Mouse (Mus musculus) neural tube, embryonic 15.5 days (tissue): ENCODE data around the gene Ncor2. TPM values are rescaled to one million over a fixed set of nuclear protein-coding genes. Genes with fewer than 3 reads are reported as not detected.

Source experiments
- ATAC-seq: fragments of 200-750 bp; cut with Nextera tagmentation; 2 replicates; pipeline ENCODE4 v1.8.0; 2017; ENCODE audit warnings: mild to moderate bottlenecking, moderate TSS enrichment, moderate library complexity; ENCODE audit not compliant: low FRiP score
- H3K27ac ChIP-seq: fragments of 300-500 bp; sonication (generic); replicated peaks from 2 replicates; pipeline ENCODE4 v1.5.1; 2015; ENCODE audit warnings: mild to moderate bottlenecking, inconsistent platforms
- H3K27me3 ChIP-seq: fragments of 300-500 bp; sonication (generic); replicated peaks from 2 replicates; pipeline ENCODE4 v1.6.1; 2015; ENCODE audit warnings: inconsistent platforms
- H3K36me3 ChIP-seq: fragments of 300-500 bp; sonication (generic); 2 replicates; pipeline ENCODE4 v1.6.1; 2015; ENCODE audit warnings: inconsistent platforms
- H3K4me1 ChIP-seq: fragments of 300-500 bp; sonication (generic); 2 replicates; pipeline ENCODE4 v1.6.1; 2015; ENCODE audit warnings: inconsistent platforms
- H3K4me2 ChIP-seq: fragments of 300-500 bp; sonication (generic); 2 replicates; pipeline ENCODE4 v1.6.1; 2015; ENCODE audit warnings: inconsistent platforms, mild to moderate bottlenecking, moderate library complexity
- H3K4me3 ChIP-seq: fragments of 300-500 bp; sonication (generic); replicated peaks from 2 replicates; pipeline ENCODE4 v1.5.1; 2015; ENCODE audit warnings: mild to moderate bottlenecking, inconsistent platforms
- H3K9ac ChIP-seq: fragments of 300-500 bp; sonication (generic); replicated peaks from 2 replicates; pipeline ENCODE4 v1.6.1; 2015; ENCODE audit warnings: mild to moderate bottlenecking, inconsistent platforms
- H3K9me3 ChIP-seq: fragments of 300-500 bp; sonication (generic); replicated peaks from 2 replicates; pipeline ENCODE4 v1.6.1; 2016; ENCODE audit warnings: inconsistent platforms
- WGBS: fragments of 180-500 bp; shearing (Covaris S2); methylation state at CpG from one replicate; pipeline ENCODE4 v1.1.7; 2015; ENCODE audit warnings: mixed read lengths; 5-methylcytosine and 5-hydroxymethylcytosine counted together
- polyA plus RNA-seq: library from polyadenylated mRNA; unstranded; fragments of >200 nt; fragmentation: Nextera tagmentation; extraction: Ambion mirVana; gene quantifications from 2 replicates; pipeline ENCODE4 v1.2.1, GENCODE M21; 2015

Gene Ncor2
- polyA plus RNA-seq, 1 experiment from 2014 or later = 24.2 TPM

DNA sequence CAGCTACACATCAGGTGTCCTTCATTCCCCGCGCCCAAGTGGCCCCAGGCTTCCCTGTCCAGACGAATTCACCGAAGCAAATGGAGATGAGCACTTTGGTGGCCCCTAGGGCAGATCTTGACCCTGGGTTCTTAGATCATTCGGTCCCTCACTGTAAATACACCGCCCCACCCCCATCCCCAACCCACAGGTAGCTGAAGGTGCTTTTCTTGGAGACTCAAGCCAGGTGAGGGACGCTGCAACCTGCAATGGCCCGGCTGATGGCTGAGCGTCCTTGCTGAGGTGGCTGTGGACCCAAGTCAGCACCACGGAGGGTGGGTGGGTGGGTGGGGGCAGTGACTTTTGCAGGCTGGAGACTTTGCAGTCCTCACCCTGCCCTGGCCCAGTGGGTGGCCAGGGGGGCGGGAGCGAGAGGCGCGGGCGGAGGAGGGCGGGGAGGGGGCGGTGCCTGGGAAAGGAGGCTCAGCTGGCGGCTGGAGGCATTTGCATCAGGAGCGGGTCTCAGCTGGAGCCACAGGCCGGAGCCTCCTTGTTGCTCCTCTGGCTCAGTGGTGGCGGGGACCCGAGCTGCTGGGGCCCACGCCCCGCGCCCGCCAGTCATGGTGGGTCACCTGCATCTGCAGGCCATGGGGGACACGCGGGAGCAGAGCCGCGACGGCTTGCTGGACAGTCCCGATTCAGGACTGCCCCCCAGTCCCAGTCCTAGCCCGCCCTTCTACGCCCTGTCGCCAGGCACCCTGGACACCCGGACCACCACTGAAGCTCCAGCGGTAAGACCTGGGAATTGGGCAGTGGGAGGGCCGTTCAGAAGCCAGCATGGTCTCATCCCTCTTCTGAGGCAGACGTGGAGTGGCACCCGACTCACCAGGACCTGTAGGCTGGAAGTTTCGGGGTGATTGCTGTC is 175.8 kb downstream of the Ncor2 start, which contains the start of gene Rflna:
Gene Rflna (plus strand): TSS at position 253 of the 904 bp plus-strand sequence.
- no peaks in the 10 kb centered on the region for H3K9me3 ChIP-seq

DNA sequence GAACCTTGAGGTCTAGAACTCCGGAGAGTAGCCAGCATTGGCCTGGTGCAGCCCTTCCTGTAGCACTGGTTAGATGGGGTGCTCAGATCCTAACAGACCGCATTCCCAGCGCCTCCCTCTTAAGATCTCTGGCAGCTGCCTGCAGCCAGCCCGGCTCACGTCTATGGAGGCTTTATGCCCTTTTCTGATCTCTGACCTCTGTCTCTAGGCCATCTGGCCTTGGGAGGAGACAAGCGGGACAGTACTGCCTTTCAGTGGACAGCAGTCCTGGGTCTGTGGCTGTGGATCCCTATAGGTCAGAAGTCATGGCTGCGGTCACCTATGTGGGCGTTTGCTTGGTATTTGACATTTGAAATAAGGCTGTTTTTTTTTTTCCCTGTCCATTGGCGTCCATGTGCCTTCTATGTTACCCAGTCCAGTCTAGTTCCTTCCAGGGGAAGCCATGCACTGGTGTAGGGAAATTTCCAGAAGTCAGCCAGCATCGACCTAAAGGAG is 178.2 kb downstream of the Ncor2 start:
- H3K36me3 ChIP-seq = no peaks in the 10 kb centered on the region
- no peak for ATAC-seq
- H3K4me3 ChIP-seq = no peak overlapping the region
- H3K4me1 ChIP-seq = peaks cover 19% of the 10 kb centered on the region
- no peaks in the 10 kb centered on the region for H3K9me3 ChIP-seq
- WGBS = 65% methylated on average over 10 of the region's 10 CpGs
- no peak overlapping the region for H3K9ac ChIP-seq
- H3K27ac ChIP-seq = no peak overlapping the region
- peaks cover 11% of the 10 kb centered on the region for H3K27me3 ChIP-seq
- H3K4me2 ChIP-seq = no peak overlapping the region

More for the DNA sequence above, 175.8 kb downstream of the Ncor2 start, which contains the start of gene Rflna:
- Histone ChIP-seq H3K36me3 (no peaks in the 10 kb centered on the region), H3K27me3 (peaks cover 11% of the 10 kb centered on the region), H3K4me3 (peak within 1 kb of the TSS; percentile 40), H3K27ac (no peak within 1 kb of the TSS), H3K4me2 (peak within 1 kb of the TSS; percentile 63), H3K9ac (peak within 1 kb of the TSS; percentile 49), H3K4me1 (peaks cover 33% of the 10 kb centered on the region)
- ATAC-seq = peak; percentile 45; the same call in 1 of the 2 replicates
- WGBS = 2% methylated on average over 40 of the region's 41 CpGs

DNA sequence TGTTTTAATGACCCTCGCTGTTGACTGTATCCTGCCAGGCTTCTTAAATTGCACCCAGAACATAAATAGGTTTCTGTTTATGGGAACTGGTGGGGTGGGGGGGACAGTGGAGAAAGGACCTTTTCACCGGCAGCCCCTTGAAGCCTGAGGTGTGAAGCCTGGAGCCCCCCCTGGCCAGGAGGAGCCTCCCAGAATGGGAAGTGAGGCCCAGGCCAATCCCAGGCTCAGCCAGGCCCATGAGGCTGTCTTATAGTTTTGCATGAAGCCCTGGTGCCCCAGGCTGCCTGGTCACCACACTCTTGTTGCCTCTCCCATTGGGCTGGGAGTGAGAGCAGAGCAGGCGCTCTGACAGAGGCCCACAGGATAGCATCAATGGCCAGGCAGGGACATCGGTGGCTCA is 181.1 kb downstream of the Ncor2 start:
- WGBS = 84% methylated on average over 4 of the region's 4 CpGs
- H3K36me3 ChIP-seq = no peaks in the 10 kb centered on the region
- peaks cover 2% of the 10 kb centered on the region for H3K4me1 ChIP-seq
- H3K27ac ChIP-seq = no peak overlapping the region
- ATAC-seq = no peak
- no peak overlapping the region for H3K4me2 ChIP-seq
- H3K9me3 ChIP-seq = no peaks in the 10 kb centered on the region
- H3K4me3 ChIP-seq = no peak overlapping the region
- H3K27me3 ChIP-seq = no peaks in the 10 kb centered on the region
- H3K9ac ChIP-seq = no peak overlapping the region

DNA sequence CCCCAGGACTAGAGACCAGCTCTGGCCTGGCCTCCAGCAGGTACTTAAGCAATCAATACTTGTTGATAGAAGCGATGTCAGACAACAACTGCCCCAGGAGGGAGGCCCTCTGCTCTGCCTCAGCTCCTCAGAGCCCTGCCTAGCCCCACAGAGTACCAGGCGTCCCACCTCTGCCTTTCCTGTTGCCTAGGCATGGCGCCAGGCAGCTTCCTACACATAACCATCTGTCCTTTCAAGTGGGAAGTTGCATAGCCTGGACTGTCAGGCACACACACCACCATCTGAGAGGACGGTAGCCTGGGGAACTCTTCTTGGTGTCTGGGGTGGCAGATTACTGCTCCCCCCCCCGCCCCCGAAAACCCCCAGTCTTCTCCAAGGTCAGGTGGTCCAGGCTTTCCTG is 182.2 kb downstream of the Ncor2 start:
- H3K9me3 ChIP-seq = no peaks in the 10 kb centered on the region
- WGBS = 74% methylated on average over 6 of the region's 6 CpGs
- H3K9ac ChIP-seq = no peak overlapping the region
- no peak for ATAC-seq
- H3K4me2 ChIP-seq = no peak overlapping the region
- no peaks in the 10 kb centered on the region for H3K36me3 ChIP-seq
- H3K4me3 ChIP-seq = no peak overlapping the region
- no peak overlapping the region for H3K27ac ChIP-seq
- H3K4me1 ChIP-seq = no peaks in the 10 kb centered on the region
- no peaks in the 10 kb centered on the region for H3K27me3 ChIP-seq

DNA sequence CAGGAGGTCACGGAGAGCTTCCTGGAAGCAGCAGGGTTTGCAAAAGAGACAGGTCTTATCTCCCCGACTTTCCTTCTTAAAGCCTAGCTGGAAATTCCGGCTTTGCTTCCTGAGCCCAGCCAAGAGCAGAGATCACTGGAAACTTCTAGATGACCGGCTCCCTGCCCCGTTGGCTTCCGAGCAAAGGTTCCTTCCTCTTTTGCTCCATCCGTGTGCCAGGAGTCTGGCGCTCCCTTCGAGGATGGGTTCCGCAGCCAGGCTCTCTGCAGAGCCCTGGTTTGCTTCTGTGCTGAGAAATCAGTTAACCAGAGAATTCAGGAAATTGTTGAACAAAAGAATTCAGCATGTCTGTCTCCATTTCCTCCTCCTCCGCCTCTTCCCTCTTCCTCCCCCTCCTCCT is 186.1 kb downstream of the Ncor2 start:
- Histone ChIP-seq H3K4me3 (no peak overlapping the region), H3K27ac (no peak overlapping the region), H3K4me1 (no peaks in the 10 kb centered on the region), H3K27me3 (no peaks in the 10 kb centered on the region), H3K9ac (no peak overlapping the region), H3K36me3 (no peaks in the 10 kb centered on the region), H3K4me2 (no peak overlapping the region), H3K9me3 (no peaks in the 10 kb centered on the region)
- 73% methylated on average over 11 of the region's 11 CpGs for WGBS
- no peak for ATAC-seq

DNA sequence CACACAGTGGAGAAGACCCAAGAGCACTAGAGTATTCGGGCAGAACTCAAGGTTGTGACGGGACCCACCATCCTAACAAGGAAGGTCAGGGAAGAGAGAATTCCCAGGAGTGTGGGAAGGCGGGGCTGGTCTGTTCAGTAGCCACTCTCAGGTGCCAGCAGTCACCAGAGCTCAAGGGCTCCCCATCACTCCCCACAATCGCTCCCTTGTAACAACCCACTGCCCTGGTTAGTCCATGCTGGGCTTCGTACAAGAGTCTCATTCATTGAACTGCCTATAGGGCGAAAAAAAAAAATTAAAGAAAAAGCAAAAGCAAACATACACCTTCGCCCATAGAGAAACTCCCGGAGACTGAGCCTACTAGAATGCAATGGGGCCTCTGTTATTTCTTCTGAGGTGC is 186.7 kb downstream of the Ncor2 start:
- Histone ChIP-seq H3K4me3 (no peak overlapping the region), H3K4me2 (no peak overlapping the region), H3K27ac (no peak overlapping the region), H3K36me3 (no peaks in the 10 kb centered on the region), H3K9ac (no peak overlapping the region), H3K9me3 (no peaks in the 10 kb centered on the region), H3K4me1 (no peaks in the 10 kb centered on the region), H3K27me3 (no peaks in the 10 kb centered on the region)
- ATAC-seq = no peak
- 87% methylated on average over 8 of the region's 8 CpGs for WGBS

DNA sequence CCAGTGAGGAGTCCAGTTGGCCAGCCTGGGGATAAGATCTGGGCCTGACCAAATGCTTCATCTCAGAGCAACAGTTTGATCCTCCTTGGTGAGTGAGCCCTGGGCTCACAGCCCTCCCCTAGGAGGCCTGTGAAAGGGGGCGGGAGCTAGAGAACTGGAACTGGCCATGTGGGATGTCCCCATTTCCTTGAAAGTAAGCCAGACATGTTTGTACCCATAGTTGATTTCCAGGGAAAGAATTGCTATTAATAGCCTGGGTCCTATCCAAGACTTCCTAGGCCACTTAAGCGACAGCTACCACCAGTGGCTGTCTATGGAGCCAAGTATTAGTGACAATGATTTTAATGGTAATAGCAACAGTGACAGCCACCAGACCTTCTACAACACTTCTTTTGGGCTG is 189.3 kb downstream of the Ncor2 start:
- H3K9me3 ChIP-seq = no peaks in the 10 kb centered on the region
- no peak for ATAC-seq
- H3K9ac ChIP-seq = no peak overlapping the region
- WGBS = 85% methylated on average over 2 of the region's 2 CpGs
- no peaks in the 10 kb centered on the region for H3K4me1 ChIP-seq
- H3K27me3 ChIP-seq = no peaks in the 10 kb centered on the region
- no peak overlapping the region for H3K4me3 ChIP-seq
- H3K36me3 ChIP-seq = no peaks in the 10 kb centered on the region
- H3K4me2 ChIP-seq = no peak overlapping the region
- no peak overlapping the region for H3K27ac ChIP-seq

DNA sequence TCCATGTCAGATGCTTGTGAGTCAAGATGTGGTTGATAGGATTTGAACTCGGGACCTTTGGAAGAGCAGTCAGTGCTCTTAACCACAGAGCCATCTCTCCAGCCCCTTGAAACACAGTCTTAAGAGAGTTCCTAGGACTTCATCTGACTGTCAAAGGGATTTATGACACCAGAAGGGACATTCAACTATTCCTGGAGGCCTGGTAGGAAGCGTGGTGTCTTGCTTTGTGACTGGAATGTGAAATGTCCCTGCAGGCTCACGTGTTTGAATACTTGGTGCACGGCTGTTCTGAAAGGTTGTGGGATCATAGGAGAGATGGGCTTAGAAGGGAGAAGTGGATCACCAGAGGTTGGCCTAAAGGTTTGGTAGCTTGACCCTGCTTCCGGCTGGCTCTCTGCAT is 192.4 kb downstream of the Ncor2 start:
- H3K4me1 ChIP-seq = no peaks in the 10 kb centered on the region
- 68% methylated on average over 5 of the region's 5 CpGs for WGBS
- no peak overlapping the region for H3K4me2 ChIP-seq
- H3K9me3 ChIP-seq = no peaks in the 10 kb centered on the region
- no peaks in the 10 kb centered on the region for H3K27me3 ChIP-seq
- H3K27ac ChIP-seq = no peak overlapping the region
- H3K9ac ChIP-seq = no peak overlapping the region
- no peaks in the 10 kb centered on the region for H3K36me3 ChIP-seq
- no peak for ATAC-seq
- H3K4me3 ChIP-seq = no peak overlapping the region

DNA sequence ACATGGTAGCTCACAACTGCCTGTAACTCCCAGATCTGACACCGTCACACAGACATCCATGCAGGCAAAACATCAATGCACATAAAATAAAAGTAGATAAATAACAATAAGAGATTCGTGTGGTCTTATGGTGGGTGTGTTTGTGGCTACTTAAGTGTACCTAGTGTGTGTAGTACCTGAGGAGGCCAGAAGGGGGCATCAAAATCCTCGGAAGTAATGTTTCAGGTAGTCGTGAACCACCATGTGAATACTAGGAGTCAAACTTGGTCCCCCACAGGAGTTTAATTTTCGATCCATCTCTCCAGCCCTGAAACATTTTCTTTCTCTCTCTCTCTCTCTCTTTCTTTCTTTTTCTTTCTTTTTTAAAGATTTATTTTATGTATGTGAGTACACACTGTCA is 192.8 kb downstream of the Ncor2 start:
- Histone ChIP-seq H3K4me2 (no peak overlapping the region), H3K36me3 (no peaks in the 10 kb centered on the region)
- 87% methylated on average over 5 of the region's 5 CpGs for WGBS

DNA sequence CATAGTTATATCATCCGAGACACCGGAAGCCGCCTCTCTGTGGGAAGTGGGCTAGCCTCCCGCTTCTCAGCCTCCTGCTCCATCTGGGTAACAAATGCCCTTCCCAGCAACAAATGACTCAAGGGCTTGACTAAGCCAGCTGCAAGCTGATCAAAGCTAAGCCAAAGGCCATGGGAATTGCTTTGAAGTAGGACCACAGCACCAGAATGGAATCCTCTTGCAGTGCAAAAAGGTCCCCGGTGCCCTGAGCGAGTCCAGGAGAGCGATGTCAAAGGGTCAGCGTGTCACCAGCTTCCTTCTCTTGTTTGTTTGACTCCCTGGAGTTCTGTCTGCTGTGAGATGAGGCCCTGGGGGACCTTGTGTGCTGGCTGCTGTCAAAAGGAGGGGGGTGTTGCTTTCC is 209.2 kb downstream of the Ncor2 start:
- 29% methylated on average over 8 of the region's 8 CpGs for WGBS
- Histone ChIP-seq H3K27me3 (no peaks in the 10 kb centered on the region), H3K9ac (no peak overlapping the region), H3K27ac (no peak overlapping the region), H3K4me1 (peaks cover 19% of the 10 kb centered on the region), H3K4me2 (no peak overlapping the region), H3K4me3 (no peak overlapping the region), H3K36me3 (no peaks in the 10 kb centered on the region), H3K9me3 (no peaks in the 10 kb centered on the region)
- no peak for ATAC-seq

More for the DNA sequence above, 192.8 kb downstream of the Ncor2 start:
- no peak for ATAC-seq
- Histone ChIP-seq H3K27me3 (no peaks in the 10 kb centered on the region), H3K27ac (no peak overlapping the region), H3K9ac (no peak overlapping the region), H3K4me3 (no peak overlapping the region), H3K4me1 (no peaks in the 10 kb centered on the region), H3K9me3 (no peaks in the 10 kb centered on the region)
